Mouse (Mus musculus) CH12.LX (cell line): Measurements from ENCODE around the gene Cpsf4.

Experiments used
- BHLHE40 ChIP-seq: IDR thresholded peaks from 2 replicates; pipeline ENCODE4 v1.6.1; 2011; ENCODE audit warnings: mild to moderate bottlenecking, low read depth, low read length, improper control_type of control experiment
- CHD2 ChIP-seq: IDR thresholded peaks from 2 replicates; pipeline ENCODE4 v1.6.1; 2011; ENCODE audit warnings: low read length, improper control_type of control experiment
- CTCF ChIP-seq, 2 experiments: IDR thresholded peaks in 1 of 2; conservative IDR thresholded peaks in 1 of 2; 2 replicates each; pipeline ENCODE4 v1.5.1; 2011 to 2012; ENCODE audit warnings: low read depth in 2 of 2, low read length in 2 of 2, improper control_type of control experiment in 1 of 2, inconsistent platforms in 1 of 2, mild to moderate bottlenecking in 1 of 2, moderate library complexity in 1 of 2
- EP300 ChIP-seq: IDR thresholded peaks from 2 replicates; pipeline ENCODE4 v1.6.1; 2011; ENCODE audit warnings: low read length, improper control_type of control experiment
- JUND ChIP-seq: conservative IDR thresholded peaks from 2 replicates; pipeline ENCODE4 v1.6.1; 2011; ENCODE audit warnings: low read depth, low read length, improper control_type of control experiment
- MXI1 ChIP-seq: IDR thresholded peaks from 2 replicates; pipeline ENCODE4 v1.6.1; 2011; ENCODE audit warnings: mild to moderate bottlenecking, low read depth, low read length, improper control_type of control experiment
- POLR2AphosphoS2 ChIP-seq: IDR thresholded peaks from 2 replicates; pipeline ENCODE4 v1.6.1; 2011; ENCODE audit warnings: low read depth, low read length, improper control_type of control experiment
- TCF12 ChIP-seq: IDR thresholded peaks from 2 replicates; pipeline ENCODE4 v1.6.1; 2014; ENCODE audit warnings: low read depth, mild to moderate bottlenecking, inconsistent platforms, low read length, improper control_type of control experiment
- ZKSCAN1 ChIP-seq: IDR thresholded peaks from 2 replicates; pipeline ENCODE4 v1.6.1; 2012; ENCODE audit warnings: low read depth, inconsistent platforms, low read length, improper control_type of control experiment, borderline replicate concordance

- no peak for TF ChIP-seq BHLHE40
- TF ChIP-seq CHD2: no peak
- no peak for TF ChIP-seq MXI1
- no peak for TF ChIP-seq EP300
- TF ChIP-seq CTCF (conservative IDR thresholded peaks at IDR 0.05 in 1 of 2, IDR thresholded peaks at IDR 0.05 in 1 of 2; ENCODE audit: low read depth in 2 of 2, low read length in 2 of 2): no peak
- TF ChIP-seq POLR2AphosphoS2: no peak
- no peak for TF ChIP-seq ZKSCAN1
- TF ChIP-seq JUND: no peak
- TF ChIP-seq TCF12: no peak
These were observed 40.4 kb downstream of the Cpsf4 start for GRCm38 (mm10) chr5:145207385-145207784.
